Mouse (Mus musculus) MEL (cell line): ENCODE measurements around the gene Zfp358.

Experiments used
- CTCF ChIP-seq, 3 experiments: IDR thresholded peaks in 2 of 3; conservative IDR thresholded peaks in 1 of 3; 2 replicates each; pipeline ENCODE4 v1.5.1; 2011 to 2012; ENCODE audit warnings: low read length in 3 of 3, low read depth in 2 of 3, mild to moderate bottlenecking in 2 of 3, improper control_type of control experiment in 1 of 3, inconsistent platforms in 1 of 3, mixed read lengths in 1 of 3, moderate library complexity in 1 of 3; ENCODE audit not compliant: control insufficient read depth in 1 of 3, insufficient read depth in 1 of 3, poor library complexity in 1 of 3, severe bottlenecking in 1 of 3
- E2F4 ChIP-seq: IDR thresholded peaks from 2 replicates; pipeline ENCODE4 v1.6.1; 2011; ENCODE audit warnings: low read depth, low read length, improper control_type of control experiment, borderline replicate concordance
- NELFE ChIP-seq: IDR thresholded peaks from 2 replicates; pipeline ENCODE4 v1.6.1; 2011; ENCODE audit warnings: low read depth, low read length, improper control_type of control experiment
- POLR2A ChIP-seq, 2 experiments: IDR thresholded peaks; 2 replicates each; pipeline ENCODE4 v1.6.1; 2011 to 2012; ENCODE audit warnings: low read length in 2 of 2, mild to moderate bottlenecking in 2 of 2, control low read depth in 1 of 2, improper control_type of control experiment in 1 of 2, low read depth in 1 of 2, moderate library complexity in 1 of 2; ENCODE audit not compliant: control insufficient read depth in 1 of 2, insufficient read depth in 1 of 2, poor library complexity in 1 of 2
- ZC3H11A ChIP-seq: IDR thresholded peaks from 2 replicates; pipeline ENCODE4 v1.6.1; 2012; ENCODE audit warnings: low read depth, mild to moderate bottlenecking, inconsistent platforms, low read length, improper control_type of control experiment

DNA sequence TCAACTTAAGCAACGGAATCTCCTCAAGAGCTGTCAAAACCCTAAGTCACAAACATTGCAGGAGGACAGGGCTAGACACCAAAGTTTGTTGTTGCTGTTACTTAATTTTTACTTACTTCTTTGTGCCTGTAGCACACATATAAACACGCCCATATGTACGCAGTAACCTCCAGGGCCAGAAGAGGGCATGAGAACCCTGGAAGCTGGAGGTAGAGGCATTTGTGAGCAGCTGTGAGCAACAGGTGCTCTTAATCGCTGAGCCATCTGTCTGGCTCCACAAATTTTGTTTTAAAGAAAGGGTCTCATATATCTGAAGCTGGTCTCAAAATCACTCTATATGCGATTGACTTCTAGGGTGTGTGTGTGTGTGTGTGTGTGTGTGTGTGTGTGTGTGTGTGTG is 28.6 kb upstream of the Zfp358 start:
- TF ChIP-seq NELFE (no peak), E2F4 (no peak), CTCF (IDR thresholded peaks at IDR 0.05 in 2 of 3, conservative IDR thresholded peaks at IDR 0.05 in 1 of 3; ENCODE audit: control insufficient read depth in 1 of 3, insufficient read depth in 1 of 3, low read depth in 2 of 3, low read length in 3 of 3, poor library complexity in 1 of 3, severe bottlenecking in 1 of 3) (peak; percentile 63 to 78 (median 73)), ZC3H11A (peak; percentile 69), POLR2A (IDR thresholded peaks at IDR 0.05; ENCODE audit: control insufficient read depth in 1 of 2, insufficient read depth in 1 of 2, low read depth in 1 of 2, low read length in 2 of 2, poor library complexity in 1 of 2) (no peak)
